Mouse (Mus musculus) myocyte (in vitro differentiated cells): ENCODE measurements around the gene Pde4d.

Experiments used
- CEBPB ChIP-seq: IDR thresholded peaks from 2 replicates; pipeline ENCODE4 v1.6.1; 2011; ENCODE audit warnings: mild to moderate bottlenecking, moderate library complexity; ENCODE audit not compliant: poor library complexity, insufficient read depth, severe bottlenecking
- E2F4 ChIP-seq: IDR thresholded peaks from one replicate; pipeline ENCODE4 v1.6.1; 2011; ENCODE audit warnings: mild to moderate bottlenecking, control low read depth, moderate library complexity; ENCODE audit not compliant: insufficient read depth
- MAX ChIP-seq: IDR thresholded peaks from one replicate; pipeline ENCODE4 v1.6.1; 2011; ENCODE audit warnings: low read depth, mild to moderate bottlenecking, control low read depth
- POLR2A ChIP-seq: IDR thresholded peaks from one replicate; pipeline ENCODE4 v1.6.1; 2011; ENCODE audit warnings: low read depth, mild to moderate bottlenecking, control low read depth, moderate library complexity; ENCODE audit not compliant: insufficient read length
- POLR2AphosphoS2 ChIP-seq: IDR thresholded peaks from one replicate; pipeline ENCODE4 v1.6.1; 2011; ENCODE audit warnings: low read depth, control low read depth; ENCODE audit not compliant: insufficient read length
- SRF ChIP-seq: IDR thresholded peaks from one replicate; pipeline ENCODE4 v1.6.1; 2011; ENCODE audit warnings: low read depth; ENCODE audit not compliant: control insufficient read depth, insufficient read length
- TCF12 ChIP-seq: IDR thresholded peaks from one replicate; pipeline ENCODE4 v1.6.1; 2011; ENCODE audit warnings: mild to moderate bottlenecking, control low read depth; ENCODE audit not compliant: poor library complexity, insufficient read depth, severe bottlenecking
- TCF3 ChIP-seq: IDR thresholded peaks from one replicate; pipeline ENCODE4 v1.6.1; 2011; ENCODE audit warnings: low read depth, control low read depth; ENCODE audit not compliant: insufficient read length
- USF1 ChIP-seq: IDR thresholded peaks from one replicate; pipeline ENCODE4 v1.6.1; 2011; ENCODE audit warnings: low read depth, mild to moderate bottlenecking, control low read depth, moderate library complexity

DNA sequence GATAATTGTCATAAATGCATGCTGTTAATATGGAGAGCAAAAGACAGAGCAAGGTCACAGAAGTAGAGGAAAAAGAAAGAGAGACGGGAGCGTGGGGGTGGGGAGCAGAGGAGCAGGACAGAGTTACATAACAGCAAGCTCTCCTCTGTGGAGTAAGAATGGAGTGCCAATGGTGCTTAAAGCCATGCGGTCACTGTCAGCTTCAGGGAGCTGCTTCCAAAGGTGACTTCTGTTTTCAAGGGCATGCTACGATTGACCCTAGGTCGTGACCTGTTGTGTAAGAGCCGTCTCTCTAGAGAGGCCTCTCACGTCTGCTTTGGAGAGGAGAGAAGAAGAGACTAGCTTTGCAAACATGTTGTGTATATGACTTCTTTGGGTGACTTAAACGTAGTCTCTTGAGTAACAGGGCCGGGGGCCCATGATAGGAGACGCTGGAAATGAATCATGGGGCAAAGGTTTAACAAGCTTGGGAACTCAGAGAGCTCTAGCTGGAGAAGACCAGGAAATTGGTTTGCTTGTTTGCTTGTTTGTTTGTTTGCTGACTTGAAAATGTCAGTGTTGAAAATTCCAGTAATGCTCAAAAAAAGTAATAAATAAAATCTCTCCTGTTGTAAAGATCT, 1186.3 kb downstream of the Pde4d start:
- TF ChIP-seq POLR2A (no peak), E2F4 (no peak), POLR2AphosphoS2 (no peak), TCF12 (no peak), USF1 (no peak), SRF (no peak), CEBPB (no peak), MAX (no peak), TCF3 (no peak)
